In the genomic region with DNA sequence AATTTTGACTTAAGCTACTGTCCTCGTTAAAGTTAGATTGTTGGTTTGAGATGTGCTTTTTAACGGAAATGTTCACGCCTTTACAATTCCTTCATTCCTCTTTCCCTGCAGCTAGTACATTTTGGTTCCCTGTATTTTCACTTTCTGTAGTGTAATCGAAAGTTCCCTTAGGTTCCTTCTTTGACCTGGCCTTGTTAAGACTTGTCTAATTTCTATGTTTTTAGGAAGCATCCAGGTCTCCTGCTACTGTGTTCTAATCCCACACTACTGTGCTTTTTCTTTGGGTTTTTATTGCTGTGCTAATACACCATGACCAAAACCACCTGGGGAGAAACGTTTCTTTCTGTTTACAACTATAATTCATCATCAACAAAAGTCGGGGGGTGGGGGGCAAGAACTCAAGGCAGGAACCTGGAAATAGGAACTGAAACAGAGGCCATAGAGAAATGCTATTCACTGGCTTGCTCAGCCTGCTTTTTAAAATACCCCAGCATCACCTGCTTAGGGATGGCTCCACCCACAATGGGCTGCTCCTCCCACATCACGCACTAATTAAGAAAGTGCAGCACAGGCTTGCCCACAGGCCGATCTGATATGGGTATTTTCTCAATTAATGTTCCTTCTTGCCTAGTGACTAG, we compare ENCODE assay signal across 30 mouse cellular contexts. TPM values are rescaled to one million over a fixed set of nuclear protein-coding genes. Genes with fewer than 3 reads are reported as not detected.
DNase-seq lines count a peak whose midpoint lies in the region; TF ChIP-seq lines count a peak whose summit lies in the region.
"Had no signal": no experiment of that assay in that cellular context is flagged by ENCODE, and none has a peak within 500 bp of the region (broad histone marks: within the 10 kb centered on the region; RNA-seq: fewer than 3 reads in every experiment).

No protein-coding gene starts in this region.

- DNase-seq in spleen, adult 18-20 months = peak; percentile 16 to 37
- DNase-seq in spleen, adult 12 weeks (ENCODE audit: low spot score) = no peak
- DNase-seq in spleen, adult 2 months (ENCODE audit: low read depth in 1 of 2, low spot score in 2 of 2) = peak; percentile 29 to 45
- DNase-seq in layer of hippocampus, adult 9-10 months (ENCODE audit: low spot score) = no peak
- no peak for DNase-seq in cerebellum, adult 18-20 months
- DNase-seq in urinary bladder, adult 18-20 months (ENCODE audit: low spot score in 2 of 2) = no peak
- DNase-seq: adrenal gland, adult 2 months; adrenal gland, postnatal 36 days; cerebellum, adult 9-11 months; gastrocnemius, postnatal 14 days; heart, adult 11 months; kidney, adult 2 months; kidney, postnatal 4 days; layer of hippocampus, postnatal 36 days; left cerebral cortex, postnatal 4 days; liver, embryonic 13.5 days; lung, adult 2 months; lung, postnatal 10 days; retina, postnatal 1 day; right cerebral cortex, postnatal 25 days; thymus, postnatal 14 days had no signal

- TF ChIP-seq CTCF in spleen, adult 2 months (IDR thresholded peaks at IDR 0.05; ENCODE audit: extremely low read depth, insufficient read depth, insufficient read length, insufficient replicate concordance) = no peak

- 32% methylated on average over 8 of the region's 8 CpGs for WGBS in macrophage (ENCODE audit: missing documents)
- 35% methylated on average over 8 of the region's 8 CpGs for WGBS in spleen, adult 2 months

- no peaks in the 10 kb centered on the region for H3K36me3 ChIP-seq in macrophage (ENCODE audit: inconsistent target)
- no peaks in the 10 kb centered on the region for H3K36me3 ChIP-seq in spleen, adult 2 months (ENCODE audit: control insufficient read depth, insufficient read depth, low read length)
- H3K36me3 ChIP-seq: heart, embryonic 10.5 days; heart, embryonic 15.5 days; hindbrain, embryonic 12.5 days; intestine, embryonic 15.5 days; liver, embryonic 13.5 days; midbrain, embryonic 13.5 days; stomach, embryonic 15.5 days had no signal

- H3K4me3 ChIP-seq in macrophage (ENCODE audit: inconsistent target) = no peak overlapping the region
- no peak overlapping the region for H3K4me3 ChIP-seq in spleen, adult 2 months (ENCODE audit: extremely low read depth, insufficient read depth, insufficient read length)
- H3K4me3 ChIP-seq: erythroblast, embryonic 14.5 days; heart, embryonic 10.5 days; heart, embryonic 15.5 days; hindbrain, embryonic 12.5 days; intestine, embryonic 15.5 days; liver, embryonic 13.5 days; midbrain, embryonic 13.5 days; stomach, embryonic 15.5 days had no signal

- peak overlapping the region; percentile 86 for H3K27ac ChIP-seq in macrophage
- H3K27ac ChIP-seq in spleen, adult 2 months (ENCODE audit: insufficient read depth, low read length) = no peak overlapping the region; the same call in 1 of the 2 replicates
- H3K27ac ChIP-seq: heart, embryonic 10.5 days; heart, embryonic 15.5 days; hindbrain, embryonic 12.5 days; hindbrain, postnatal 0 days; intestine, embryonic 15.5 days; liver, embryonic 13.5 days; midbrain, embryonic 13.5 days; stomach, embryonic 15.5 days had no signal

- no peaks in the 10 kb centered on the region for H3K79me2 ChIP-seq in macrophage (ENCODE audit: inconsistent target)

- TF ChIP-seq POLR2A in spleen, adult 2 months (IDR thresholded peaks at IDR 0.05; ENCODE audit: low read depth, low read length) = no peak

- no peaks in the 10 kb centered on the region for H3K27me3 ChIP-seq in spleen, adult 2 months (ENCODE audit: control insufficient read depth, insufficient read depth, low read length)
- H3K27me3 ChIP-seq: heart, embryonic 15.5 days; hindbrain, embryonic 12.5 days; intestine, embryonic 15.5 days; liver, embryonic 13.5 days; midbrain, embryonic 13.5 days; stomach, embryonic 15.5 days had no signal

- H3K4me1 ChIP-seq in spleen, adult 2 months (ENCODE audit: control insufficient read depth, insufficient read depth, insufficient read length) = peaks cover 6% of the 10 kb centered on the region
- H3K4me1 ChIP-seq: heart, embryonic 10.5 days; heart, embryonic 15.5 days; hindbrain, embryonic 12.5 days; intestine, embryonic 15.5 days; liver, embryonic 13.5 days; midbrain, embryonic 13.5 days; stomach, embryonic 15.5 days had no signal

RNA-seq across cellular contexts. Expression of a gene that starts 20.4 kb away (rescaled TPM):
- 100 to 1,000 TPM in 8 of 26 experiments, 10 to 100 TPM in 18; 12.4 to 130 (median 71.7) TPM for total RNA-seq in macrophage (2018; cell fraction: chromatin; rRNA removed)
- total RNA-seq in macrophage (2018; cell fraction: cytosol; rRNA removed) = 100 to 1,000 TPM in 4 of 26 experiments, 10 to 100 TPM in 22; 59.5 to 113 (median 80.3) TPM
- total RNA-seq in macrophage (2018; cell fraction: nucleus; rRNA removed) = 100 to 1,000 TPM in 6 of 26 experiments, 10 to 100 TPM in 20; 28.4 to 122 (median 79.1) TPM
- 27.8 to 97.5 TPM (median 94.7 TPM) in 3 replicates for polyA plus RNA-seq in macrophage (2018)
- 9.7 and 11.0 TPM in 2 replicates for polyA plus RNA-seq in spleen, adult 2 months (2012; rRNA removed)

Comparison
In these comparisons a context has a peak if more than half of its experiments do, and no peak if none do; other contexts are left out.
1. DNase-seq: peak in spleen, adult 18-20 months (2 of 2) and spleen, adult 2 months (2 of 2); none in spleen, adult 12 weeks (single experiment), layer of hippocampus, adult 9-10 months (single experiment), cerebellum, adult 18-20 months (0 of 2) and urinary bladder, adult 18-20 months (0 of 2).